ENCODE assay signal across 34 mouse cellular contexts in genomic region chr11:121417971-121418370, GRCm38 (mm10).
"Had no signal": no experiment of that assay in that cellular context is flagged by ENCODE, and none has a peak within 500 bp of the region (broad histone marks: within the 10 kb centered on the region; RNA-seq: fewer than 3 reads in every experiment).

No protein-coding gene starts in this region.

- DNase-seq: heart, postnatal 10 days; heart, postnatal 14 days; heart, postnatal 36 days; heart, postnatal 4 days; kidney, adult 11 months; kidney, adult 18-20 months; kidney, adult 2 months; kidney, adult 8-10 months; kidney, adult 9 months; kidney, postnatal 10 days; kidney, postnatal 14 days; kidney, postnatal 25 days; kidney, postnatal 36 days; kidney, postnatal 4 days; layer of hippocampus, adult 9-11 months; layer of hippocampus, postnatal 36 days had no signal

- H3K4me2 ChIP-seq: heart, embryonic 11.5 days; heart, embryonic 12.5 days; heart, embryonic 13.5 days; heart, embryonic 15.5 days; hindbrain, embryonic 12.5 days; hindbrain, embryonic 13.5 days; hindbrain, embryonic 14.5 days; hindbrain, embryonic 15.5 days; intestine, embryonic 15.5 days; kidney, embryonic 15.5 days had no signal

- H3K9me3 ChIP-seq: heart, embryonic 12.5 days; heart, embryonic 13.5 days; heart, embryonic 15.5 days; hindbrain, embryonic 10.5 days; hindbrain, embryonic 12.5 days; hindbrain, embryonic 13.5 days; hindbrain, embryonic 15.5 days; intestine, embryonic 15.5 days; kidney, embryonic 15.5 days had no signal

- H3K36me3 ChIP-seq: heart, embryonic 12.5 days; heart, embryonic 13.5 days; heart, embryonic 15.5 days; hindbrain, embryonic 10.5 days; hindbrain, embryonic 12.5 days; hindbrain, embryonic 13.5 days; hindbrain, embryonic 15.5 days; intestine, embryonic 15.5 days; kidney, embryonic 15.5 days had no signal

- H3K9ac ChIP-seq: heart, embryonic 12.5 days; heart, embryonic 13.5 days; heart, embryonic 15.5 days; hindbrain, embryonic 12.5 days; hindbrain, embryonic 13.5 days; hindbrain, embryonic 14.5 days; hindbrain, embryonic 15.5 days; intestine, embryonic 15.5 days; kidney, embryonic 15.5 days had no signal

- H3K4me3 ChIP-seq: heart, embryonic 12.5 days; heart, embryonic 13.5 days; heart, embryonic 15.5 days; hindbrain, embryonic 10.5 days; hindbrain, embryonic 12.5 days; hindbrain, embryonic 13.5 days; hindbrain, embryonic 15.5 days; intestine, embryonic 15.5 days; kidney, embryonic 15.5 days; layer of hippocampus, adult 2 months had no signal

- H3K27me3 ChIP-seq: heart, embryonic 13.5 days; heart, embryonic 15.5 days; hindbrain, embryonic 13.5 days; hindbrain, embryonic 15.5 days; intestine, embryonic 15.5 days; kidney, embryonic 15.5 days had no signal

- H3K27ac ChIP-seq: heart, embryonic 13.5 days; heart, embryonic 15.5 days; hindbrain, embryonic 10.5 days; hindbrain, embryonic 12.5 days; hindbrain, embryonic 13.5 days; hindbrain, embryonic 14.5 days; hindbrain, embryonic 15.5 days; hindbrain, postnatal 0 days; intestine, embryonic 15.5 days; kidney, embryonic 15.5 days; kidney, postnatal 0 days; layer of hippocampus, adult 2 months had no signal

- ATAC-seq: hindbrain, embryonic 16.5 days; hindbrain, postnatal 0 days; inflammation-experienced regulatory T-cells, adult 6 months; intestine, embryonic 15.5 days; intestine, embryonic 16.5 days; intestine, postnatal 0 days had no signal
